Mouse (Mus musculus): ENCODE data around the gene Hsd3b7. TPM values are rescaled to one million over a fixed set of nuclear protein-coding genes. Genes with fewer than 3 reads are reported as not detected.

Hsd3b7 gene
- polyA plus RNA-seq (2015; fragmentation: Nextera tagmentation; extraction: Ambion mirVana), result 15.4 and 17.9 TPM in 2 replicates

GRCm38 (mm10) chr7:127800435-127801009 is at the start of gene Hsd3b7:
Gene Hsd3b7 (plus strand): TSS chr7:127800604.

GRCm38 (mm10) chr7:127769651-127770038 is 30.8 kb upstream of the Hsd3b7 start, which contains the start of gene Orai3:
Gene Orai3 (plus strand): TSS chr7:127769815.

GRCm38 (mm10) chr7:127776426-127776825 is 24.0 kb upstream of the Hsd3b7 start, which contains the start of gene Setd1a:
Gene Setd1a (plus strand): TSS chr7:127776670.

GRCm38 (mm10) chr7:127785308-127785707 is 15.1 kb upstream of the Hsd3b7 start, which contains the start of gene Gm49388:
Gene Gm49388 (plus strand): TSS chr7:127785608.

GRCm38 (mm10) chr7:127824176-127824871 is 23.9 kb downstream of the Hsd3b7 start, which contains the start of the genes Stx4a and Stx1b:
Gene Stx4a (plus strand): TSS chr7:127824294.
Gene Stx1b (minus strand): TSS chr7:127824549.

Other genes starting within 250 kb of the Hsd3b7 start
- gene Tmem265, start 239.2 kb upstream of the Hsd3b7 start, polyA plus RNA-seq (2015; fragmentation: Nextera tagmentation; extraction: Ambion mirVana), result 4.8 and 7.5 TPM in 2 replicates
- gene Phkg2, start 227.3 kb upstream of the Hsd3b7 start, polyA plus RNA-seq (2015; fragmentation: Nextera tagmentation; extraction: Ambion mirVana), result 30.1 and 30.9 TPM in 2 replicates
- gene Ccdc189, start 212.0 kb upstream of the Hsd3b7 start, polyA plus RNA-seq (2015; fragmentation: Nextera tagmentation; extraction: Ambion mirVana), result 7.6 and 9.4 TPM in 2 replicates
- gene Rnf40, start 211.8 kb upstream of the Hsd3b7 start, polyA plus RNA-seq (2015; fragmentation: Nextera tagmentation; extraction: Ambion mirVana), result 22.3 and 22.4 TPM in 2 replicates
- gene Zfp629, start 184.8 kb upstream of the Hsd3b7 start, polyA plus RNA-seq (2015; fragmentation: Nextera tagmentation; extraction: Ambion mirVana), result 1.7 and 2.2 TPM in 2 replicates
- 27.9 and 29.8 TPM in 2 replicates for gene Bcl7c, start 91.7 kb upstream of the Hsd3b7 start, polyA plus RNA-seq (2015; fragmentation: Nextera tagmentation; extraction: Ambion mirVana)
- gene Ctf1, start 87.9 kb upstream of the Hsd3b7 start, polyA plus RNA-seq (2015; fragmentation: Nextera tagmentation; extraction: Ambion mirVana), result 2.5 and 3.2 TPM in 2 replicates
- 0.15 and 0.26 TPM in 2 replicates for gene Ctf2, start 68.4 kb upstream of the Hsd3b7 start, polyA plus RNA-seq (2015; fragmentation: Nextera tagmentation; extraction: Ambion mirVana)
- 4.8 and 4.9 TPM in 2 replicates for gene Fbxl19, start 56.1 kb upstream of the Hsd3b7 start, polyA plus RNA-seq (2015; fragmentation: Nextera tagmentation; extraction: Ambion mirVana)
- gene Orai3, start 30.8 kb upstream of the Hsd3b7 start, polyA plus RNA-seq (2015; fragmentation: Nextera tagmentation; extraction: Ambion mirVana), result 14.0 and 17.9 TPM in 2 replicates
- 13.0 and 14.9 TPM in 2 replicates for gene Setd1a, start 23.9 kb upstream of the Hsd3b7 start, polyA plus RNA-seq (2015; fragmentation: Nextera tagmentation; extraction: Ambion mirVana)
- gene Gm49388, start 15.0 kb upstream of the Hsd3b7 start, polyA plus RNA-seq (2015; fragmentation: Nextera tagmentation; extraction: Ambion mirVana), result not detected in 2 replicates
- gene Stx4a, start 23.7 kb downstream of the Hsd3b7 start, polyA plus RNA-seq (2015; fragmentation: Nextera tagmentation; extraction: Ambion mirVana), result 31.5 and 36.4 TPM in 2 replicates
- gene Stx1b, start 23.9 kb downstream of the Hsd3b7 start, polyA plus RNA-seq (2015; fragmentation: Nextera tagmentation; extraction: Ambion mirVana), result 0.32 and 0.75 TPM in 2 replicates
- gene Zfp646, start 75.6 kb downstream of the Hsd3b7 start, polyA plus RNA-seq (2015; fragmentation: Nextera tagmentation; extraction: Ambion mirVana), result 5.7 and 5.9 TPM in 2 replicates
- 10.2 and 10.5 TPM in 2 replicates for gene Zfp668, start 76.2 kb downstream of the Hsd3b7 start, polyA plus RNA-seq (2015; fragmentation: Nextera tagmentation; extraction: Ambion mirVana)
- 0.21 and 0.31 TPM in 2 replicates for gene Prss53, start 90.4 kb downstream of the Hsd3b7 start, polyA plus RNA-seq (2015; fragmentation: Nextera tagmentation; extraction: Ambion mirVana)
- gene Gm21974, start 94.8 kb downstream of the Hsd3b7 start, polyA plus RNA-seq (2015; fragmentation: Nextera tagmentation; extraction: Ambion mirVana), result not detected in 2 replicates
- 66.3 and 74.3 TPM in 2 replicates for gene Vkorc1, start 95.0 kb downstream of the Hsd3b7 start, polyA plus RNA-seq (2015; fragmentation: Nextera tagmentation; extraction: Ambion mirVana)
- 70.9 and 73.8 TPM in 2 replicates for gene Bckdk, start 103.5 kb downstream of the Hsd3b7 start, polyA plus RNA-seq (2015; fragmentation: Nextera tagmentation; extraction: Ambion mirVana)
- gene Kat8, start 111.9 kb downstream of the Hsd3b7 start, polyA plus RNA-seq (2015; fragmentation: Nextera tagmentation; extraction: Ambion mirVana), result 19.3 and 20.4 TPM in 2 replicates
- gene Prss8, start 129.5 kb downstream of the Hsd3b7 start, polyA plus RNA-seq (2015; fragmentation: Nextera tagmentation; extraction: Ambion mirVana), result 0.52 and 0.64 TPM in 2 replicates
- 1.9 TPM in 2 replicates for gene Prss36, start 146.1 kb downstream of the Hsd3b7 start, polyA plus RNA-seq (2015; fragmentation: Nextera tagmentation; extraction: Ambion mirVana)
- 194 and 202 TPM in 2 replicates for gene Fus, start 166.9 kb downstream of the Hsd3b7 start, polyA plus RNA-seq (2015; fragmentation: Nextera tagmentation; extraction: Ambion mirVana)
- gene Pycard, start 193.3 kb downstream of the Hsd3b7 start, polyA plus RNA-seq (2015; fragmentation: Nextera tagmentation; extraction: Ambion mirVana), result 59.4 and 76.0 TPM in 2 replicates
- gene Trim72, start 203.3 kb downstream of the Hsd3b7 start, polyA plus RNA-seq (2015; fragmentation: Nextera tagmentation; extraction: Ambion mirVana), result not detected in 2 replicates

Data from spleen, postnatal 0 days (tissue).